Mouse (Mus musculus) spleen, postnatal 0 days (tissue): Measurements from ENCODE around the gene Gm20498. TPM values are rescaled to one million over a fixed set of nuclear protein-coding genes. Genes with fewer than 3 reads are reported as not detected.

Experiments used
- polyA plus RNA-seq: library from polyadenylated mRNA; unstranded; fragments of >200 nt; fragmentation: Nextera tagmentation; extraction: Ambion mirVana; gene quantifications from 2 replicates; pipeline ENCODE4 v1.2.1, GENCODE M21; 2015

Gene Gm20498
- 10.8 and 12.6 TPM in 2 replicates for polyA plus RNA-seq

DNA sequence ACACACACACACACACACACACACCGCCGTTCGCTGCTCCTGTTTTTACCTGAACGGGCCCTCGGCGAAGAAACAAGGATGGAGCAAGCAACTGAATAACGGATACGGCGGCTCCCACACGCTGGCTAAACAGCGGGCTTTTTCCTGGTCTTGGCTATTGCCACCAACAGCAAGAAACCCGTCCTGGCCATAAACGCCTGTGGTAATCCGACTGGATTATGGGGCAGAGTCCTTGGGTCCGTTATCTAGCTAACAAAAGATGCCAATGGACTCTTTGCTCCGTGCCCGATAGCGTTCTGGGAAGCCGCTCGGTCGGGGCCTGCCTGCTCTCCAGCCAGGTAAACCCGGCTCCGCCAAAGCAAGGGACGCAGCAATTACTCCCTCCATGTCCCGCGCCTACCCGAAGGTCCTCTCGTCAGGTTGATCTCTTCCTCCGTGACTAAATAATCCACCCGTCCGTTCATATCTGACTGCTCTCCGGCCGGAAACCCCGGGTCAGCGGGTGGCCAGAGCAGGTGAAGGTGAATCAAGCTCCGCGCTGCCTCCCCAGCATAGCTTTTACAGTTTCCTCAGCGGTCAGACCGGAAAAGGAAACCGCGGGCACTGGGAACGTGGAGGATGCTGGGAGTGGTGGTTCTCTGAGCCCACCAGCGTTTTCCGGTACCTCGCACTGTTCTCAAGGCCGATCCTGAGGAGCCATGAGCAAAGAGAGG, at the start of gene Gm20498, which contains the start of gene Synj2bp:
Gene Gm20498, minus strand, starts transcription at position 590 of the 713 bp plus-strand sequence.
Gene Synj2bp, minus strand, starts transcription at position 596 of the 713 bp plus-strand sequence.

DNA sequence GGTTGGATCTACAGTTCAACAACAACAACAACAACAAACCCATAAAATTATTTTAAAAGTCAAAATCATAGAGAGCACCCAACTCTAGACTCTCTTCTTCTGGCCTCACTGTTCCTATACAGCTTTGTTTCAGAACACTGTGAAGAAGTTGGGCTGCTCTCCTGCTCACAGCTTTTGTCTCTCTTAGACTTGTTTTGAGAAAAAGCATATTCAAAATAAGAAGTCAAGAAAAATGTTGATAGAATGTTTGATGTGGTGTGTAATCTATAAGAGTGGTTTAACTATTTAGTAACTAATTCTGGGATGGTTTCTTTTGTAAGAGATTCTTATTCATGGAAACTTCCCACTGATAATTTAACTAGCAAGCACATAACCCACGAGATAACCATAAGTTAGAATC, 35.7 kb upstream of the Gm20498 start, which contains the start of gene Adam21:
Gene Adam21, minus strand, starts transcription at position 101 of the 400 bp plus-strand sequence.

DNA sequence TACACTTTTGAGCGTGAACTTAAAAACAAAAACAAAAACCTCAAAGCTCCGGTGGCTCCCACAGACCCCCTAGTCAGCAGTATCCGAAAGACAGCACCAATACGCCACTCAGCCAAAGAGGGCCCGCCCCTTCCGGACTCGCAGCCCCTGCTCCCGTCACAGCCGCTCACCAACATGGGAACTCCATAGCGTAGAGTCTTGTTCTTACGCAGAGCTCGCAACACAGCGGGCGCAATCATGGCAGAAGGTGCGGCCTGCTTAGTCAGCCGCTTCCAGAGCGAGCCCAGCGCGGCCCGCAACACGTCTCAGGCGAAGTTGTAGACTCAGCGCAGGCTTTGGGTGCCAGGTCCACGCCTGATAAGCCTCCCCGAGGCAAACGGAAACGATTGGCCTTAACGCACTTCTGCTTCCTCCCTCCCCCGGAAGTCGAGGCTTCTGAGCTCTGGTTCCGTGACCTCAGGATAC, 47.9 kb downstream of the Gm20498 start, which contains the start of gene Cox16:
Gene Cox16, minus strand, starts transcription at position 401 of the 465 bp plus-strand sequence.

DNA sequence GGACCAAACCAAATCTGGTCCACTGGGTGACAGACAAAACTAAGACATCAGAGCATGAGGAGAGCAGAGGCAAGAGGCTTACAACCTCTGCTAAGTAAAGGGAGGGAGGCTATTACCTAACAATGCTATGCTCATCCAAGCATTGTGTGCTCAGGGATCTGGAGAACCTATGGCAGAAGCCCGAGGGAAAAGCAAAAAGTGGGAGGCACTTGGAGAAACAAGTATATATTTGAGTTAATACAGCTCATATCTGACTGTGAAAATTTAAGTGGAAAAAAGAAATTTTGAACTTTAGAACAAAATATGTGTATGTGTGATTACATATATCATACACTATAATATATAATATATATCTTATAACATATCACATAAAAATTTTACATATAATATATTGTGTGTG, 110.9 kb downstream of the Gm20498 start, which contains the start of gene Adam4:
Gene Adam4, minus strand, starts transcription at position 101 of the 400 bp plus-strand sequence.

GRCm38 (mm10) chr12:81379364-81379763, 153.3 kb downstream of the Gm20498 start, which contains the start of gene Gm4787:
Gene Gm4787 (minus strand): TSS chr12:81379464.

DNA sequence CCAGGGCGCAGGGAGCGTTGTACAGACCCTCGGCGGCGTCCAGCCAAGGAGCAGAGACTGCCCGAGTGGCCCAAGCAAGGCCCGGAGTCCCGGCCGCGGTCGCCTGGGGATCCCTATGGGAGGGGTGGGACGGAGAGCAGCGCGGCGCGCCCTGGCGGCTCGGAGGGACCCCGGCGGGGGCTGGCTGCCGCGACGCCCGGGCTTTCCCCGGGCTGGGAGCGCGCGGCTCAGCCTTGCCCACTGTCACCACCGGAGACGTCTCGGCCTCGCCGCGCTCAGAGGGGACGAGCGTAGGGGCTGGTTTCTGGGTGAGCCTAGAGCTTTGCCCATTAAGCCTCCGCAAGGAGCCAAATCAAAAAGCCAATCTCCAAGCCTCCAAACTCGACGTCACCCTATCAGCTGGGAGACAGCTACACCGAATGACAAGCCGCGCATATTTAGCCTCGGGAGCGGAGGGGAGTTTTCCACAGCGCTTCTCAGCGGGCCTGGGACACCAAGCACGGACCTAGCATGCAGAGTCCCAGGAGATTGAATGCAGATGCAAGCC, 199.8 kb downstream of the Gm20498 start, which contains the start of gene Slc8a3:
Gene Slc8a3, minus strand, starts transcription at position 306 of the 547 bp plus-strand sequence.

Other genes starting within 250 kb of the Gm20498 start
- 0.05 TPM in 1 of 2 replicates, not detected in the other for gene Slc8a3, start 199.7 kb downstream of the Gm20498 start, polyA plus RNA-seq
- gene Gm4787, start 153.4 kb downstream of the Gm20498 start, polyA plus RNA-seq: 0.10 and 0.12 TPM in 2 replicates
- 0.22 and 0.26 TPM in 2 replicates for gene Adam4, start 111.0 kb downstream of the Gm20498 start, polyA plus RNA-seq
- gene Cox16, start 47.8 kb downstream of the Gm20498 start, polyA plus RNA-seq: 116 and 131 TPM in 2 replicates
- 21.0 and 21.7 TPM in 2 replicates for gene Synj2bp, start within 50 bp of the Gm20498 start, polyA plus RNA-seq
- gene Adam21, start 35.6 kb upstream of the Gm20498 start, polyA plus RNA-seq: 0.06 TPM in 1 of 2 replicates, not detected in the other
- 30.2 and 41.2 TPM in 2 replicates for gene Med6, start 62.1 kb upstream of the Gm20498 start, polyA plus RNA-seq
- 0.17 and 0.42 TPM in 2 replicates for gene Ttc9, start 98.3 kb upstream of the Gm20498 start, polyA plus RNA-seq
- gene Map3k9, start 248.3 kb upstream of the Gm20498 start, polyA plus RNA-seq: 0.77 and 1.1 TPM in 2 replicates